Mouse (Mus musculus): Measurements from ENCODE around the gene Rhox13.

- TF ChIP-seq POLR2A (IDR thresholded peaks at IDR 0.05; ENCODE audit: control insufficient read depth, extremely low read depth, insufficient read depth, low read length, poor library complexity), result no peak
- TF ChIP-seq CTCF (IDR thresholded peaks at IDR 0.05; ENCODE audit: borderline replicate concordance, control insufficient read depth, extremely low read depth, insufficient read depth, low read length, poor library complexity), result no peak
Observed at GRCm38 (mm10) chrX:38159097-38159496, 38.1 kb downstream of the Rhox13 start.
